In the genomic region with DNA sequence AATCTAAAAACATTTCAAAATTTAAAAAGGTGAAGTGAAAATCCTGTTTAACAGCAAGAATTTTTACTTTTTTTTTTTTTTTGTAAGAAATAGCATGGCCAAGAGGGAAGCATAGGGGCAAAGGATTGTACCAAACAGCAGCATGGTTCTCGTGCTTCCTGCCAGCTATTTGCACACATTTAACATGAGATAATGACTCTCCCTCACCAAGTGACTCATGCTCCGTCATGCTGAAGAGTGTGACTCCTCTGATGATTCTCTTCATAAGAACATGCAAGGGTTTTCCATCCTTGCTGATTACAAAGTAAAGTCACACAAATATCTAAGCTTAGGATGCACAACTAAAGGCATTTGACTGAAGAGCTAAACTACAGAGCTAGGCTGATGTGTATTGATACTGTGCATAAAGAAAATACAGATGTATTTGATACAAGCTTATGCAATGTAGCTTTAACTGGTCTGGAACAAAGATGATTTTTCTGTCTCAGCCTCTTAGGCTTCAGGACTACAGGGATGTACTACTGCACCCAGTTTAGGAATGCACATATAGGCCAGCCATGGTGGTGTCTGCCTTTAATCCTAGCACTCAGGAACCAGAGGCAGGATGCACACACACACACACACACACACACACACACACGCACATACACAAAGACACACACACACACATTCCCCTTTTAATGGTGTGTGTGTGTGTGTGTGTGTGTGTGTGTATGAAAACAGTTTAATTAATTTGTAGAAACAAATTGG, we compare ENCODE assay signal across 14 mouse cellular contexts. TPM values are rescaled to one million over a fixed set of nuclear protein-coding genes. Genes with fewer than 3 reads are reported as not detected.
DNase-seq lines count a peak whose midpoint lies in the region; ATAC-seq and TF ChIP-seq lines count a peak whose summit lies in the region.
"Had no signal": no experiment of that assay in that cellular context is flagged by ENCODE, and none has a peak within 500 bp of the region (broad histone marks: within the 10 kb centered on the region; RNA-seq: fewer than 3 reads in every experiment).

No protein-coding gene starts in this region.

- no peaks in the 10 kb centered on the region for H3K9me3 ChIP-seq in liver, embryonic 12.5 days (replicated peaks)
- no peaks in the 10 kb centered on the region for H3K9me3 ChIP-seq in liver, postnatal 0 days (ENCODE audit: low read length)
- H3K9me3 ChIP-seq: embryonic facial prominence, embryonic 12.5 days had no signal

- H3K4me3 ChIP-seq in liver, embryonic 12.5 days = no peak overlapping the region
- peak overlapping the region; percentile 32 for H3K4me3 ChIP-seq in liver, postnatal 0 days (ENCODE audit: low read depth, low read length)
- H3K4me3 ChIP-seq: embryonic facial prominence, embryonic 12.5 days had no signal

- whole genome bisulfite sequencing in liver, embryonic 12.5 days (ENCODE audit: insufficient replicate concordance) = 50% methylated on average over 3 of the region's 3 CpGs
- 43% methylated on average over 3 of the region's 3 CpGs for WGBS in liver, postnatal 0 days (ENCODE audit: insufficient replicate concordance)

- peak; percentile 46; the same call in 1 of the 2 replicates for ATAC-seq in liver, embryonic 12.5 days
- peak; percentile 66 for ATAC-seq in CD4-positive, CD25-positive, alpha-beta regulatory T cell, adult 4 months
- ATAC-seq in liver, postnatal 0 days = no peak; the same call in 1 of the 2 replicates

- TF ChIP-seq CTCF in liver, postnatal 0 days (IDR thresholded peaks at IDR 0.05; ENCODE audit: low read depth) = no peak

- no peak for DNase-seq in liver
- peak; percentile 61 for DNase-seq in 3T3-L1 (ENCODE audit: low read depth, low spot score)
- no peak for DNase-seq in liver, postnatal 0 days
- DNase-seq in cerebellum, postnatal 36 days = no peak
- no peak for DNase-seq in kidney, adult 11 months
- DNase-seq in left cerebral cortex, adult 8-10 months (ENCODE audit: low spot score in 2 of 2) = no peak
- DNase-seq: cerebellum, adult 18-20 months; heart, postnatal 4 days; kidney, adult 2 months; left cerebral cortex, postnatal 4 days had no signal

- TF ChIP-seq EP300 in liver, postnatal 0 days (IDR thresholded peaks at IDR 0.05; ENCODE audit: low read depth) = no peak

- H3K36me3 ChIP-seq in liver, embryonic 12.5 days = no peaks in the 10 kb centered on the region
- no peaks in the 10 kb centered on the region; the same call in 1 of the 2 replicates for H3K36me3 ChIP-seq in liver, postnatal 0 days (replicated peaks; ENCODE audit: insufficient read depth, low read length)
- H3K36me3 ChIP-seq: embryonic facial prominence, embryonic 12.5 days had no signal

- H3K4me1 ChIP-seq in liver, embryonic 12.5 days = no peaks in the 10 kb centered on the region
- H3K4me1 ChIP-seq in liver, postnatal 0 days (ENCODE audit: insufficient read depth) = no peaks in the 10 kb centered on the region
- H3K4me1 ChIP-seq: embryonic facial prominence, embryonic 12.5 days had no signal

- no peaks in the 10 kb centered on the region for H3K27me3 ChIP-seq in liver, embryonic 12.5 days (replicated peaks)
- no peaks in the 10 kb centered on the region for H3K27me3 ChIP-seq in liver, postnatal 0 days (ENCODE audit: insufficient read depth, low read length)
- H3K27me3 ChIP-seq: embryonic facial prominence, embryonic 12.5 days had no signal

- no peak overlapping the region for H3K4me2 ChIP-seq in liver, embryonic 12.5 days
- H3K4me2 ChIP-seq in liver, postnatal 0 days (ENCODE audit: low read depth, low read length) = peak overlapping the region; percentile 19; the same call in 1 of the 2 replicates
- H3K4me2 ChIP-seq: embryonic facial prominence, embryonic 12.5 days had no signal

- H3K9ac ChIP-seq in liver, embryonic 12.5 days = no peak overlapping the region
- H3K9ac ChIP-seq in liver, postnatal 0 days (replicated peaks) = no peak overlapping the region
- H3K9ac ChIP-seq: embryonic facial prominence, embryonic 12.5 days had no signal

- no peak overlapping the region for H3K27ac ChIP-seq in liver, embryonic 12.5 days
- H3K27ac ChIP-seq in liver, postnatal 0 days (ENCODE audit: low read depth) = no peak overlapping the region
- H3K27ac ChIP-seq: embryonic facial prominence, embryonic 12.5 days had no signal

RNA-seq across cellular contexts. Expression of a gene that starts 1.6 kb away (rescaled TPM):
- 0.30 and 0.57 TPM in 2 replicates for polyA plus RNA-seq in liver, embryonic 12.5 days (2016; fragmentation: Nextera tagmentation; extraction: Ambion mirVana)
- polyA plus RNA-seq in CD4-positive, CD25-positive, alpha-beta regulatory T cell, adult 4 months (2017; shearing (Covaris generic)) = 100 to 1,000 TPM; 218 to 281 TPM
- polyA plus RNA-seq in liver, postnatal 0 days (2015; fragmentation: Nextera tagmentation; extraction: Ambion mirVana) = 3.7 and 5.4 TPM in 2 replicates
- under 1 TPM; 0.11 to 0.49 (median 0.26) TPM for total RNA-seq in left cerebral cortex, adult 8-10 months (2022)
- total RNA-seq: ES-E14 had no signal

Comparison
In these comparisons a context has a peak if more than half of its experiments do, and no peak if none do; other contexts are left out.
1. RNA of a gene that starts 1.6 kb away (polyA plus RNA-seq): 218 to 281 TPM in CD4-positive, CD25-positive, alpha-beta regulatory T cell, adult 4 months; 3.7 to 5.4 TPM in liver, postnatal 0 days and 0.30 to 0.57 TPM in liver, embryonic 12.5 days; every median in the first group is over 10 times any median in the second.